Mouse (Mus musculus): ENCODE results near the gene Golt1a. TPM values are rescaled to one million over a fixed set of nuclear protein-coding genes. Genes with fewer than 3 reads are reported as not detected.

Gene Golt1a
- polyA plus RNA-seq, 1 experiment from 2014 or later, result not detected

DNA sequence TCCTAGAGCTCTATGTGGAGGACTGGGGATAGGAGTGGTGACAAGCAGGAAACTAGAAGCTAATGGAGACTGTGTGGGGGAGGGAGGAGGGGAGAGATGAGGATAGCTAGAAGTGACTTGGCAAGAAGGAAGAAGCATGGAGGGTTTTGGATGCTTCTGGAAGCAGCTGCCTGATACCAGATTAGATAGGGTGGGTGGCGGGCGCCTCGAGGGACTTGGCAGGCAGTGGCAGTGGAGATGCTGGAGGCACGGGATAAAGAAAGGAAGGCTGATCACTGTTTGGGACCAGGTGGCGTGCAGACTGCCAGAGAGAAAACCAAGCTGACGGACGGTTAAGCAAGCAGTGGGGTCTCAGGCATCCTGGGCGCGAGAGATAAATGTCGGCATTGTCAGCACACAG, 2.3 kb downstream of the Golt1a start:
- H3K4me2 ChIP-seq (ENCODE audit: low read length), result no peak overlapping the region
- WGBS, result 17% methylated on average over 10 of the region's 10 CpGs
- ATAC-seq (ENCODE audit: low FRiP score, low TSS enrichment), result no peak
- no peaks in the 10 kb centered on the region for H3K36me3 ChIP-seq (ENCODE audit: control insufficient read depth, insufficient read depth, low read length)
- H3K4me1 ChIP-seq (ENCODE audit: control insufficient read depth, insufficient read depth, low read length), result peaks cover 12% of the 10 kb centered on the region; the same call in 1 of the 2 replicates
- H3K9me3 ChIP-seq (ENCODE audit: control insufficient read depth, low read length), result no peaks in the 10 kb centered on the region
- no peaks in the 10 kb centered on the region for H3K27me3 ChIP-seq (ENCODE audit: control insufficient read depth, insufficient read depth, low read length)
- no peak overlapping the region for H3K9ac ChIP-seq (replicated peaks; ENCODE audit: low read length)
- peak overlapping the region; percentile 41; the same call in 1 of the 2 replicates for H3K27ac ChIP-seq (replicated peaks; ENCODE audit: low read depth, low read length)
- no peak overlapping the region for H3K4me3 ChIP-seq (replicated peaks; ENCODE audit: low read depth, low read length)
- peak; percentile 62 for DNase-seq

DNA sequence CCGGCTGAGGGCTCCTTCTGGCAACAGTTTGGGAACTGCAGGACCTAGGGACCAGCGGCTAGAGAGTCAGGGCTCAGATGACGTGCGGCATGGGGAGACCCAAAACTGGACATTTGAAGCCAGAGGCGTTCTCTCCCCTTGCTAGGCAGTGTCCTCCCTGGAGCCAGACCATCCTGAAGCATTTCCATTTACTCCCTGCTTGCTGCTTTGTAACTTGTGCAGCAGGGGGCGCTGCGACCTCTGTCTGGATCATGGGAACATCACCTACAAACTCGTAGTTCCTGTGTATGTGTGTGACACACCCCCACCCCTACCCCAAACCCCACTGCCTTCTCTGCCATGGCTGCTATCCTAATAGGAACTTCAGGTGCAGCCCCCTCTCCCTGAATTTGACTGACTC, 4.8 kb downstream of the Golt1a start:
- H3K36me3 ChIP-seq (ENCODE audit: control insufficient read depth, insufficient read depth, low read length), result no peaks in the 10 kb centered on the region
- H3K4me2 ChIP-seq (ENCODE audit: low read length), result no peak overlapping the region
- peaks cover 6% of the 10 kb centered on the region; the same call in 1 of the 2 replicates for H3K4me1 ChIP-seq (ENCODE audit: control insufficient read depth, insufficient read depth, low read length)
- no peaks in the 10 kb centered on the region for H3K27me3 ChIP-seq (ENCODE audit: control insufficient read depth, insufficient read depth, low read length)
- H3K4me3 ChIP-seq (replicated peaks; ENCODE audit: low read depth, low read length), result no peak overlapping the region
- 22% methylated on average over 8 of the region's 8 CpGs for WGBS
- H3K9me3 ChIP-seq (ENCODE audit: control insufficient read depth, low read length), result no peaks in the 10 kb centered on the region
- ATAC-seq (ENCODE audit: low FRiP score, low TSS enrichment), result no peak
- no peak overlapping the region for H3K9ac ChIP-seq (replicated peaks; ENCODE audit: low read length)
- peak; percentile 79 for DNase-seq
- H3K27ac ChIP-seq (replicated peaks; ENCODE audit: low read depth, low read length), result no peak overlapping the region

GRCm38 (mm10) chr1:133315775-133316174, 6.2 kb downstream of the Golt1a start:
- Histone ChIP-seq H3K4me1 (ENCODE audit: control insufficient read depth, insufficient read depth, low read length) (peaks cover 6% of the 10 kb centered on the region; the same call in 1 of the 2 replicates), H3K27ac (replicated peaks; ENCODE audit: low read depth, low read length) (no peak overlapping the region), H3K9me3 (ENCODE audit: control insufficient read depth, low read length) (no peaks in the 10 kb centered on the region), H3K4me3 (replicated peaks; ENCODE audit: low read depth, low read length) (no peak overlapping the region), H3K4me2 (ENCODE audit: low read length) (no peak overlapping the region), H3K27me3 (ENCODE audit: control insufficient read depth, insufficient read depth, low read length) (no peaks in the 10 kb centered on the region), H3K36me3 (ENCODE audit: control insufficient read depth, insufficient read depth, low read length) (no peaks in the 10 kb centered on the region), H3K9ac (replicated peaks; ENCODE audit: low read length) (no peak overlapping the region)
- ATAC-seq (ENCODE audit: low FRiP score, low TSS enrichment) (no peak), DNase-seq (no peak)
- WGBS, result 80% methylated on average over 6 of the region's 6 CpGs

- Histone ChIP-seq H3K27me3 (ENCODE audit: control insufficient read depth, insufficient read depth, low read length) (no peaks in the 10 kb centered on the region), H3K4me3 (replicated peaks; ENCODE audit: low read depth, low read length) (no peak overlapping the region), H3K9me3 (ENCODE audit: control insufficient read depth, low read length) (no peaks in the 10 kb centered on the region), H3K36me3 (ENCODE audit: control insufficient read depth, insufficient read depth, low read length) (no peaks in the 10 kb centered on the region), H3K27ac (replicated peaks; ENCODE audit: low read depth, low read length) (no peak overlapping the region), H3K4me2 (ENCODE audit: low read length) (no peak overlapping the region), H3K9ac (replicated peaks; ENCODE audit: low read length) (no peak overlapping the region), H3K4me1 (ENCODE audit: control insufficient read depth, insufficient read depth, low read length) (peaks cover 6% of the 10 kb centered on the region; the same call in 1 of the 2 replicates)
- 82% methylated on average over 4 of the region's 4 CpGs for WGBS
- ATAC-seq (ENCODE audit: low FRiP score, low TSS enrichment) (no peak), DNase-seq (no peak)
Observed at GRCm38 (mm10) chr1:133316577-133316976, 7.0 kb downstream of the Golt1a start.

GRCm38 (mm10) chr1:133317149-133317548, 7.5 kb downstream of the Golt1a start:
- 86% methylated on average over 1 of the region's 1 CpGs for WGBS
- Histone ChIP-seq H3K4me2 (ENCODE audit: low read length) (no peak overlapping the region), H3K36me3 (ENCODE audit: control insufficient read depth, insufficient read depth, low read length) (no peaks in the 10 kb centered on the region), H3K4me1 (ENCODE audit: control insufficient read depth, insufficient read depth, low read length) (peaks cover 6% of the 10 kb centered on the region; the same call in 1 of the 2 replicates), H3K27me3 (ENCODE audit: control insufficient read depth, insufficient read depth, low read length) (no peaks in the 10 kb centered on the region), H3K9me3 (ENCODE audit: control insufficient read depth, low read length) (no peaks in the 10 kb centered on the region), H3K4me3 (replicated peaks; ENCODE audit: low read depth, low read length) (no peak overlapping the region), H3K27ac (replicated peaks; ENCODE audit: low read depth, low read length) (no peak overlapping the region), H3K9ac (replicated peaks; ENCODE audit: low read length) (no peak overlapping the region)
- DNase-seq, result peak; percentile 41
- ATAC-seq (ENCODE audit: low FRiP score, low TSS enrichment), result no peak

GRCm38 (mm10) chr1:133321267-133321925, 11.8 kb downstream of the Golt1a start, which contains the start of gene Kiss1:
Gene Kiss1 (plus strand): TSS chr1:133321875.
- no peaks in the 10 kb centered on the region for H3K4me1 ChIP-seq (ENCODE audit: control insufficient read depth, insufficient read depth, low read length)
- no peak within 1 kb of the TSS for H3K9ac ChIP-seq (replicated peaks; ENCODE audit: low read length)
- H3K4me2 ChIP-seq (ENCODE audit: low read length), result no peak within 1 kb of the TSS
- 78% methylated on average over 13 of the region's 13 CpGs for WGBS
- H3K27ac ChIP-seq (replicated peaks; ENCODE audit: low read depth, low read length), result no peak within 1 kb of the TSS
- no peaks in the 10 kb centered on the region for H3K9me3 ChIP-seq (ENCODE audit: control insufficient read depth, low read length)
- no peaks in the 10 kb centered on the region for H3K36me3 ChIP-seq (ENCODE audit: control insufficient read depth, insufficient read depth, low read length)
- DNase-seq, result peak; percentile 25
- H3K4me3 ChIP-seq (replicated peaks; ENCODE audit: low read depth, low read length), result no peak within 1 kb of the TSS
- no peak for ATAC-seq (ENCODE audit: low FRiP score, low TSS enrichment)
- no peaks in the 10 kb centered on the region for H3K27me3 ChIP-seq (ENCODE audit: control insufficient read depth, insufficient read depth, low read length)

- Histone ChIP-seq H3K4me2 (ENCODE audit: low read length) (no peak overlapping the region), H3K4me3 (replicated peaks; ENCODE audit: low read depth, low read length) (no peak overlapping the region), H3K27ac (replicated peaks; ENCODE audit: low read depth, low read length) (no peak overlapping the region), H3K36me3 (ENCODE audit: control insufficient read depth, insufficient read depth, low read length) (no peaks in the 10 kb centered on the region), H3K4me1 (ENCODE audit: control insufficient read depth, insufficient read depth, low read length) (no peaks in the 10 kb centered on the region), H3K27me3 (ENCODE audit: control insufficient read depth, insufficient read depth, low read length) (no peaks in the 10 kb centered on the region), H3K9me3 (ENCODE audit: control insufficient read depth, low read length) (no peaks in the 10 kb centered on the region), H3K9ac (replicated peaks; ENCODE audit: low read length) (no peak overlapping the region)
- ATAC-seq (ENCODE audit: low FRiP score, low TSS enrichment) (no peak), DNase-seq (no peak)
- WGBS, result 50% methylated on average over 5 of the region's 5 CpGs
Observed at GRCm38 (mm10) chr1:133323333-133323732, 13.7 kb downstream of the Golt1a start.

- Histone ChIP-seq H3K27ac (replicated peaks; ENCODE audit: low read depth, low read length) (no peak overlapping the region), H3K4me3 (replicated peaks; ENCODE audit: low read depth, low read length) (no peak overlapping the region), H3K4me2 (ENCODE audit: low read length) (no peak overlapping the region), H3K9ac (replicated peaks; ENCODE audit: low read length) (no peak overlapping the region), H3K4me1 (ENCODE audit: control insufficient read depth, insufficient read depth, low read length) (peaks cover 12% of the 10 kb centered on the region), H3K36me3 (ENCODE audit: control insufficient read depth, insufficient read depth, low read length) (no peaks in the 10 kb centered on the region), H3K27me3 (ENCODE audit: control insufficient read depth, insufficient read depth, low read length) (peaks cover 10% of the 10 kb centered on the region; the same call in 1 of the 2 replicates), H3K9me3 (ENCODE audit: control insufficient read depth, low read length) (no peaks in the 10 kb centered on the region)
- no peak for DNase-seq
- WGBS, result 93% methylated on average over 8 of the region's 8 CpGs
- no peak for ATAC-seq (ENCODE audit: low FRiP score, low TSS enrichment)
Observed at GRCm38 (mm10) chr1:133325951-133326350, 16.4 kb downstream of the Golt1a start.

DNA sequence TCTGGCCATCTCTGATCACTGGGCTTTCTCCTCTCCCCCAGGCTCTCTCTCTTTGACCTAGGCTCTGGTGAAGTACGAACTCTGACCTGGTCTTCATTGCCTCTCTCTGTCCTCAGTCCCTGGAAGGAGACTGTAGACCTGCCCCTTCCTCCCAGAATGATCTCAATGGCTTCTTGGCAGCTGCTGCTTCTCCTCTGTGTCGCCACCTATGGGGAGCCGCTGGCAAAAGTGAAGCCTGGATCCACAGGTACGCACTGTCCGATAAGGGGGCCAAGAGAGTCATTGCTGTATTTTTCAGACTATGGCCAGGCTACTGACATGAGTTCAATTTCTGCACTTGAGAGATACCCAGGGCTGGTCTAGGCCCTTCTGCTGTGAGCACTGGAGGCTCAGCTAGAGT, 17.5 kb downstream of the Golt1a start:
- 62% methylated on average over 5 of the region's 5 CpGs for WGBS
- H3K4me3 ChIP-seq (replicated peaks; ENCODE audit: low read depth, low read length), result no peak overlapping the region
- peaks cover 10% of the 10 kb centered on the region; the same call in 1 of the 2 replicates for H3K27me3 ChIP-seq (ENCODE audit: control insufficient read depth, insufficient read depth, low read length)
- no peaks in the 10 kb centered on the region for H3K36me3 ChIP-seq (ENCODE audit: control insufficient read depth, insufficient read depth, low read length)
- H3K4me1 ChIP-seq (ENCODE audit: control insufficient read depth, insufficient read depth, low read length), result peaks cover 21% of the 10 kb centered on the region
- no peaks in the 10 kb centered on the region for H3K9me3 ChIP-seq (ENCODE audit: control insufficient read depth, low read length)
- DNase-seq (no peak), ATAC-seq (ENCODE audit: low FRiP score, low TSS enrichment) (no peak)
- no peak overlapping the region for H3K27ac ChIP-seq (replicated peaks; ENCODE audit: low read depth, low read length)
- H3K4me2 ChIP-seq (ENCODE audit: low read length), result no peak overlapping the region
- no peak overlapping the region for H3K9ac ChIP-seq (replicated peaks; ENCODE audit: low read length)

Data from midbrain, embryonic 14.5 days (tissue).